Mouse (Mus musculus): ENCODE results near the gene Scnn1a. TPM values are rescaled to one million over a fixed set of nuclear protein-coding genes. Genes with fewer than 3 reads are reported as not detected.

The Scnn1a gene
- polyA plus RNA-seq, 1 experiment = 0.74 TPM

GRCm38 (mm10) chr6:125319919-125320296 lies 551 bp upstream of the Scnn1a start:
- peaks cover 6% of the 10 kb centered on the region; the same call in 1 of the 2 replicates for H3K4me1 ChIP-seq (ENCODE audit: control insufficient read depth, insufficient read depth, low read length)
- TF ChIP-seq POLR2A (IDR thresholded peaks at IDR 0.05; ENCODE audit: borderline replicate concordance, insufficient read depth, low read length) (no peak), CTCF (IDR thresholded peaks at IDR 0.05; ENCODE audit: borderline replicate concordance, insufficient read depth, low read depth, low read length) (no peak)

GRCm38 (mm10) chr6:125321114-125321855 lies 826 bp downstream of the Scnn1a start:
- no peak overlapping the region for H3K27ac ChIP-seq (ENCODE audit: insufficient read depth, low read length)
- DNase-seq = no peak
- TF ChIP-seq POLR2A (IDR thresholded peaks at IDR 0.05; ENCODE audit: borderline replicate concordance, insufficient read depth, low read length) = no peak
- no peak for TF ChIP-seq CTCF (IDR thresholded peaks at IDR 0.05; ENCODE audit: borderline replicate concordance, insufficient read depth, low read depth, low read length)
- WGBS = 15% methylated on average over 26 of the region's 26 CpGs
- H3K27me3 ChIP-seq (ENCODE audit: control insufficient read depth, insufficient read depth, low read length) = no peaks in the 10 kb centered on the region; the same call in 1 of the 2 replicates
- no peak overlapping the region for H3K4me3 ChIP-seq (replicated peaks; ENCODE audit: insufficient read depth, low read depth, low read length)
- H3K4me1 ChIP-seq (ENCODE audit: control insufficient read depth, insufficient read depth, low read length) = peaks cover 6% of the 10 kb centered on the region; the same call in 1 of the 2 replicates

More at GRCm38 (mm10) chr6:125319919-125320296, 551 bp upstream of the Scnn1a start:
- Histone ChIP-seq H3K4me3 (replicated peaks; ENCODE audit: insufficient read depth, low read depth, low read length) (no peak overlapping the region), H3K27me3 (ENCODE audit: control insufficient read depth, insufficient read depth, low read length) (no peaks in the 10 kb centered on the region; the same call in 1 of the 2 replicates), H3K27ac (ENCODE audit: insufficient read depth, low read length) (no peak overlapping the region)
- DNase-seq = no peak

GRCm38 (mm10) chr6:125322794-125323193 lies 2.3 kb downstream of the Scnn1a start:
- Histone ChIP-seq H3K27ac (ENCODE audit: insufficient read depth, low read length) (no peak overlapping the region), H3K4me1 (ENCODE audit: control insufficient read depth, insufficient read depth, low read length) (peaks cover 6% of the 10 kb centered on the region; the same call in 1 of the 2 replicates), H3K4me3 (replicated peaks; ENCODE audit: insufficient read depth, low read depth, low read length) (no peak overlapping the region), H3K27me3 (ENCODE audit: control insufficient read depth, insufficient read depth, low read length) (no peaks in the 10 kb centered on the region; the same call in 1 of the 2 replicates)
- no peak for DNase-seq
- WGBS = 73% methylated on average over 13 of the region's 13 CpGs
- TF ChIP-seq POLR2A (IDR thresholded peaks at IDR 0.05; ENCODE audit: borderline replicate concordance, insufficient read depth, low read length) (no peak), CTCF (IDR thresholded peaks at IDR 0.05; ENCODE audit: borderline replicate concordance, insufficient read depth, low read depth, low read length) (no peak)

- peaks cover 6% of the 10 kb centered on the region; the same call in 1 of the 2 replicates for H3K4me1 ChIP-seq (ENCODE audit: control insufficient read depth, insufficient read depth, low read length)
- no peak overlapping the region for H3K4me3 ChIP-seq (replicated peaks; ENCODE audit: insufficient read depth, low read depth, low read length)
- TF ChIP-seq POLR2A (IDR thresholded peaks at IDR 0.05; ENCODE audit: borderline replicate concordance, insufficient read depth, low read length) (no peak), CTCF (IDR thresholded peaks at IDR 0.05; ENCODE audit: borderline replicate concordance, insufficient read depth, low read depth, low read length) (no peak)
- H3K27ac ChIP-seq (ENCODE audit: insufficient read depth, low read length) = no peak overlapping the region
- no peak for DNase-seq
- 73% methylated on average over 6 of the region's 6 CpGs for WGBS
- H3K27me3 ChIP-seq (ENCODE audit: control insufficient read depth, insufficient read depth, low read length) = no peaks in the 10 kb centered on the region; the same call in 1 of the 2 replicates
Observed at GRCm38 (mm10) chr6:125323547-125323946, 3.1 kb downstream of the Scnn1a start.

- H3K4me3 ChIP-seq (replicated peaks; ENCODE audit: insufficient read depth, low read depth, low read length) = no peak overlapping the region
- no peak for DNase-seq
- TF ChIP-seq CTCF (IDR thresholded peaks at IDR 0.05; ENCODE audit: borderline replicate concordance, insufficient read depth, low read depth, low read length) = no peak
- no peak for TF ChIP-seq POLR2A (IDR thresholded peaks at IDR 0.05; ENCODE audit: borderline replicate concordance, insufficient read depth, low read length)
- no peak overlapping the region for H3K27ac ChIP-seq (ENCODE audit: insufficient read depth, low read length)
- H3K4me1 ChIP-seq (ENCODE audit: control insufficient read depth, insufficient read depth, low read length) = peaks cover 6% of the 10 kb centered on the region; the same call in 1 of the 2 replicates
- H3K27me3 ChIP-seq (ENCODE audit: control insufficient read depth, insufficient read depth, low read length) = no peaks in the 10 kb centered on the region; the same call in 1 of the 2 replicates
- WGBS = 67% methylated on average over 6 of the region's 6 CpGs
Observed at GRCm38 (mm10) chr6:125325337-125325736, 4.9 kb downstream of the Scnn1a start.

GRCm38 (mm10) chr6:125328243-125328642 lies 7.8 kb downstream of the Scnn1a start:
- TF ChIP-seq CTCF (IDR thresholded peaks at IDR 0.05; ENCODE audit: borderline replicate concordance, insufficient read depth, low read depth, low read length) (no peak), POLR2A (IDR thresholded peaks at IDR 0.05; ENCODE audit: borderline replicate concordance, insufficient read depth, low read length) (no peak)
- WGBS = 82% methylated on average over 5 of the region's 5 CpGs
- H3K27me3 ChIP-seq (ENCODE audit: control insufficient read depth, insufficient read depth, low read length) = no peaks in the 10 kb centered on the region
- no peaks in the 10 kb centered on the region; the same call in 1 of the 2 replicates for H3K4me1 ChIP-seq (ENCODE audit: control insufficient read depth, insufficient read depth, low read length)
- H3K4me3 ChIP-seq (replicated peaks; ENCODE audit: insufficient read depth, low read depth, low read length) = no peak overlapping the region
- H3K27ac ChIP-seq (ENCODE audit: insufficient read depth, low read length) = no peak overlapping the region
- DNase-seq = no peak

- H3K27ac ChIP-seq (ENCODE audit: insufficient read depth, low read length) = no peak overlapping the region
- DNase-seq = peak; percentile 51 to 52
- H3K4me1 ChIP-seq (ENCODE audit: control insufficient read depth, insufficient read depth, low read length) = no peaks in the 10 kb centered on the region; the same call in 1 of the 2 replicates
- H3K27me3 ChIP-seq (ENCODE audit: control insufficient read depth, insufficient read depth, low read length) = no peaks in the 10 kb centered on the region
- peak overlapping the region; percentile 51 for H3K4me3 ChIP-seq (replicated peaks; ENCODE audit: insufficient read depth, low read depth, low read length)
- 3% methylated on average over 39 of the region's 39 CpGs for WGBS
- TF ChIP-seq POLR2A (IDR thresholded peaks at IDR 0.05; ENCODE audit: borderline replicate concordance, insufficient read depth, low read length) = no peak
- no peak for TF ChIP-seq CTCF (IDR thresholded peaks at IDR 0.05; ENCODE audit: borderline replicate concordance, insufficient read depth, low read depth, low read length)
Observed at GRCm38 (mm10) chr6:125330626-125331326, 10.3 kb downstream of the Scnn1a start.

Data from cerebellum, adult 2 months (tissue).